27 mouse cellular contexts compared by ENCODE assay signal in genomic region chr8:127411190-127411848, GRCm38 (mm10).
DNase-seq lines count a peak whose midpoint lies in the region; ATAC-seq lines count a peak whose summit lies in the region.
"Had no signal": no experiment of that assay in that cellular context is flagged by ENCODE, and none has a peak within 500 bp of the region (broad histone marks: within the 10 kb centered on the region; RNA-seq: fewer than 3 reads in every experiment).

No protein-coding gene starts in this region.

- peaks cover 4% of the 10 kb centered on the region; the same call in 1 of the 2 replicates for H3K4me1 ChIP-seq in forebrain, embryonic 14.5 days (ENCODE audit: control insufficient read depth, insufficient read depth, low read length)
- H3K4me1 ChIP-seq in forebrain, embryonic 10.5 days, result no peaks in the 10 kb centered on the region
- H3K4me1 ChIP-seq in hindbrain, embryonic 14.5 days (replicated peaks; ENCODE audit: control insufficient read depth, insufficient read depth, low read length), result peaks cover 6% of the 10 kb centered on the region; the same call in 1 of the 2 replicates
- H3K4me1 ChIP-seq in hindbrain, embryonic 11.5 days (replicated peaks; ENCODE audit: control insufficient read depth, insufficient read depth, low read length), result no peaks in the 10 kb centered on the region
- H3K4me1 ChIP-seq in neural tube, embryonic 12.5 days, result 0 out of 2 replicates have a peak, but pooled peaks cover 3% of the 10 kb centered on the region
- H3K4me1 ChIP-seq: heart, embryonic 13.5 days; limb, embryonic 13.5 days; lung, embryonic 15.5 days had no signal

- no peak overlapping the region for H3K27ac ChIP-seq in forebrain, embryonic 14.5 days (ENCODE audit: low read depth, low read length)
- H3K27ac ChIP-seq in forebrain, embryonic 10.5 days, result no peak overlapping the region
- 0 out of 2 replicates have a peak overlapping the region, but pooled peaks have one; percentile 36 for H3K27ac ChIP-seq in hindbrain, embryonic 14.5 days
- no peak overlapping the region for H3K27ac ChIP-seq in hindbrain, embryonic 11.5 days (ENCODE audit: low read depth, low read length)
- H3K27ac ChIP-seq in neural tube, embryonic 12.5 days, result no peak overlapping the region
- H3K27ac ChIP-seq: embryonic facial prominence, embryonic 13.5 days; gastrocnemius, adult 2 months; heart, adult 2 months; heart, embryonic 13.5 days; limb, embryonic 13.5 days; lung, embryonic 15.5 days; stomach, postnatal 0 days had no signal

- H3K4me3 ChIP-seq in forebrain, embryonic 14.5 days (ENCODE audit: low read depth, low read length), result no peak overlapping the region
- H3K4me3 ChIP-seq in forebrain, embryonic 10.5 days, result no peak overlapping the region
- H3K4me3 ChIP-seq in hindbrain, embryonic 14.5 days (replicated peaks; ENCODE audit: low read length), result no peak overlapping the region
- H3K4me3 ChIP-seq in hindbrain, embryonic 11.5 days (ENCODE audit: low read depth, low read length), result no peak overlapping the region
- no peak overlapping the region for H3K4me3 ChIP-seq in neural tube, embryonic 12.5 days
- H3K4me3 ChIP-seq: embryonic facial prominence, embryonic 13.5 days; gastrocnemius, adult 2 months; heart, adult 2 months; heart, embryonic 13.5 days; limb, embryonic 13.5 days; lung, embryonic 15.5 days had no signal

- H3K36me3 ChIP-seq in forebrain, embryonic 14.5 days (ENCODE audit: control insufficient read depth, insufficient read depth, low read length), result peaks cover 4% of the 10 kb centered on the region; the same call in 1 of the 2 replicates
- H3K36me3 ChIP-seq in forebrain, embryonic 10.5 days (replicated peaks), result peaks cover 29% of the 10 kb centered on the region
- no peaks in the 10 kb centered on the region for H3K36me3 ChIP-seq in hindbrain, embryonic 14.5 days (replicated peaks; ENCODE audit: control insufficient read depth, insufficient read depth)
- H3K36me3 ChIP-seq in hindbrain, embryonic 11.5 days (ENCODE audit: control insufficient read depth, insufficient read depth, low read length), result no peaks in the 10 kb centered on the region
- H3K36me3 ChIP-seq in neural tube, embryonic 12.5 days, result peaks cover 9% of the 10 kb centered on the region; the same call in 1 of the 2 replicates
- H3K36me3 ChIP-seq: G1E had no signal

- no peaks in the 10 kb centered on the region for H3K9me3 ChIP-seq in forebrain, embryonic 14.5 days (replicated peaks; ENCODE audit: control insufficient read depth, low read length)
- H3K9me3 ChIP-seq in forebrain, embryonic 10.5 days, result no peaks in the 10 kb centered on the region
- no peaks in the 10 kb centered on the region for H3K9me3 ChIP-seq in hindbrain, embryonic 14.5 days (ENCODE audit: control insufficient read depth, low read length)
- no peaks in the 10 kb centered on the region for H3K9me3 ChIP-seq in hindbrain, embryonic 11.5 days (ENCODE audit: control insufficient read depth, low read length)
- no peaks in the 10 kb centered on the region for H3K9me3 ChIP-seq in neural tube, embryonic 12.5 days
- H3K9me3 ChIP-seq: embryonic facial prominence, embryonic 13.5 days; heart, embryonic 13.5 days; limb, embryonic 13.5 days; lung, embryonic 15.5 days had no signal

- WGBS in forebrain, embryonic 14.5 days, result 47% methylated on average over 4 of the region's 4 CpGs
- WGBS in forebrain, embryonic 10.5 days, result 92% methylated on average over 4 of the region's 4 CpGs
- WGBS in hindbrain, embryonic 14.5 days, result 61% methylated on average over 4 of the region's 4 CpGs
- WGBS in hindbrain, embryonic 11.5 days, result 88% methylated on average over 4 of the region's 4 CpGs
- 70% methylated on average over 4 of the region's 4 CpGs for WGBS in neural tube, embryonic 12.5 days

- no peak overlapping the region for H3K9ac ChIP-seq in forebrain, embryonic 14.5 days (ENCODE audit: low read length)
- no peak overlapping the region for H3K9ac ChIP-seq in hindbrain, embryonic 14.5 days
- no peak overlapping the region for H3K9ac ChIP-seq in hindbrain, embryonic 11.5 days (ENCODE audit: low read depth, low read length)
- H3K9ac ChIP-seq in neural tube, embryonic 12.5 days, result no peak overlapping the region
- H3K9ac ChIP-seq: embryonic facial prominence, embryonic 13.5 days; heart, embryonic 13.5 days; limb, embryonic 13.5 days; lung, embryonic 15.5 days had no signal

- DNase-seq in forebrain, embryonic 14.5 days (ENCODE audit: low spot score), result no peak
- no peak for DNase-seq in forebrain, embryonic 10.5 days (ENCODE audit: extremely low spot score, low spot score)
- no peak for DNase-seq in hindbrain, embryonic 14.5 days (ENCODE audit: low spot score)
- DNase-seq in hindbrain, embryonic 11.5 days (ENCODE audit: low spot score), result no peak
- no peak for DNase-seq in neural tube, embryonic 10.5 days (ENCODE audit: extremely low spot score, low spot score)
- DNase-seq in adrenal gland, adult 2 months, result no peak
- DNase-seq: adrenal gland, postnatal 10 days; cerebellum, adult 11-12 months; cerebellum, postnatal 10 days; gastrocnemius, adult 2 months; gastrocnemius, postnatal 36 days; heart, adult 2 months; heart, postnatal 10 days; kidney, adult 11 months; kidney, postnatal 14 days; right cerebral cortex, postnatal 4 days; thymus, adult 2 months; thymus, postnatal 4 days had no signal

- ATAC-seq in forebrain, embryonic 14.5 days, result 0 out of 2 replicates have a peak, but pooled peaks have one; percentile 26
- no peak for ATAC-seq in hindbrain, embryonic 14.5 days (ENCODE audit: low FRiP score)
- no peak for ATAC-seq in hindbrain, embryonic 11.5 days (ENCODE audit: low FRiP score)
- ATAC-seq in neural tube, embryonic 12.5 days (ENCODE audit: low FRiP score, low read depth), result peak; percentile 33; the same call in 1 of the 2 replicates
- ATAC-seq: inflammation-experienced regulatory T-cells, adult 6 months had no signal

- H3K4me2 ChIP-seq in forebrain, embryonic 14.5 days (ENCODE audit: low read length), result no peak overlapping the region
- no peak overlapping the region for H3K4me2 ChIP-seq in hindbrain, embryonic 14.5 days (replicated peaks)
- no peak overlapping the region for H3K4me2 ChIP-seq in hindbrain, embryonic 11.5 days (replicated peaks; ENCODE audit: low read depth, low read length)
- H3K4me2 ChIP-seq in neural tube, embryonic 12.5 days (replicated peaks), result no peak overlapping the region
- H3K4me2 ChIP-seq: embryonic facial prominence, embryonic 13.5 days; heart, embryonic 13.5 days; limb, embryonic 13.5 days; liver, embryonic 11.5 days; lung, embryonic 15.5 days had no signal

- H3K27me3 ChIP-seq in forebrain, embryonic 14.5 days (replicated peaks; ENCODE audit: control insufficient read depth, insufficient read depth, low read length), result no peaks in the 10 kb centered on the region
- no peaks in the 10 kb centered on the region for H3K27me3 ChIP-seq in forebrain, embryonic 10.5 days (ENCODE audit: poor library complexity, severe bottlenecking)
- H3K27me3 ChIP-seq in hindbrain, embryonic 14.5 days (ENCODE audit: control insufficient read depth, insufficient read depth, low read length), result no peaks in the 10 kb centered on the region
- H3K27me3 ChIP-seq in hindbrain, embryonic 11.5 days (ENCODE audit: control insufficient read depth, insufficient read depth, low read length), result no peaks in the 10 kb centered on the region
- no peaks in the 10 kb centered on the region for H3K27me3 ChIP-seq in neural tube, embryonic 12.5 days (replicated peaks)
- H3K27me3 ChIP-seq: embryonic facial prominence, embryonic 13.5 days; heart, embryonic 13.5 days; limb, embryonic 13.5 days; lung, embryonic 15.5 days had no signal

Comparison
In these comparisons a context has a peak if more than half of its experiments do, and no peak if none do; other contexts are left out.
1. ATAC-seq: peak in forebrain, embryonic 14.5 days (single experiment) and neural tube, embryonic 12.5 days (single experiment); none in hindbrain, embryonic 14.5 days (single experiment) and hindbrain, embryonic 11.5 days (single experiment).